Mouse (Mus musculus): ENCODE data around the gene Ciita.

Gene Ciita

GRCm38 (mm10) chr16:10471950-10472349 lies 7.9 kb upstream of the Ciita start:
- DNase-seq (ENCODE audit: low read depth, low spot score), result no peak

GRCm38 (mm10) chr16:10474956-10475355 lies 4.9 kb upstream of the Ciita start:
- DNase-seq (ENCODE audit: low read depth, low spot score), result no peak

GRCm38 (mm10) chr16:10475919-10476318 lies 3.9 kb upstream of the Ciita start:
- DNase-seq (ENCODE audit: low read depth, low spot score), result no peak

GRCm38 (mm10) chr16:10482343-10482742 lies 2.5 kb downstream of the Ciita start:
- DNase-seq (ENCODE audit: low read depth, low spot score), result no peak

GRCm38 (mm10) chr16:10486993-10487392 lies 7.1 kb downstream of the Ciita start:
- no peak for DNase-seq (ENCODE audit: low read depth, low spot score)

GRCm38 (mm10) chr16:10487895-10488493 lies 8.1 kb downstream of the Ciita start:
- no peak for DNase-seq (ENCODE audit: low read depth, low spot score)

GRCm38 (mm10) chr16:10488769-10489481 lies 9.1 kb downstream of the Ciita start:
- DNase-seq (ENCODE audit: low read depth, low spot score), result no peak

- no peak for DNase-seq (ENCODE audit: low read depth, low spot score)
Observed at GRCm38 (mm10) chr16:10489483-10489882, 9.6 kb downstream of the Ciita start.

- DNase-seq (ENCODE audit: low read depth, low spot score), result no peak
Observed at GRCm38 (mm10) chr16:10489904-10490457, 10.1 kb downstream of the Ciita start.

GRCm38 (mm10) chr16:10490503-10491150 lies 10.8 kb downstream of the Ciita start:
- DNase-seq (ENCODE audit: low read depth, low spot score), result no peak

- no peak for DNase-seq (ENCODE audit: low read depth, low spot score)
Observed at GRCm38 (mm10) chr16:10491716-10492115, 11.9 kb downstream of the Ciita start.

- no peak for DNase-seq (ENCODE audit: low read depth, low spot score)
Observed at GRCm38 (mm10) chr16:10492587-10492986, 12.7 kb downstream of the Ciita start.

GRCm38 (mm10) chr16:10495824-10496298 lies 16.0 kb downstream of the Ciita start:
- DNase-seq (ENCODE audit: low read depth, low spot score), result no peak

GRCm38 (mm10) chr16:10498096-10498602 lies 18.3 kb downstream of the Ciita start:
- DNase-seq (ENCODE audit: low read depth, low spot score), result no peak

- DNase-seq (ENCODE audit: low read depth, low spot score), result no peak
Observed at GRCm38 (mm10) chr16:10499122-10499521, 19.3 kb downstream of the Ciita start.

GRCm38 (mm10) chr16:10501865-10502264 lies 22.0 kb downstream of the Ciita start:
- DNase-seq (ENCODE audit: low read depth, low spot score), result no peak

GRCm38 (mm10) chr16:10503058-10503457 lies 23.2 kb downstream of the Ciita start:
- no peak for DNase-seq (ENCODE audit: low read depth, low spot score)

GRCm38 (mm10) chr16:10507445-10507844 lies 27.6 kb downstream of the Ciita start:
- DNase-seq (ENCODE audit: low read depth, low spot score), result no peak

GRCm38 (mm10) chr16:10508691-10509090 lies 28.8 kb downstream of the Ciita start:
- no peak for DNase-seq (ENCODE audit: low read depth, low spot score)

- no peak for DNase-seq (ENCODE audit: low read depth, low spot score)
Observed at GRCm38 (mm10) chr16:10510477-10511133, 30.7 kb downstream of the Ciita start.

- no peak for DNase-seq (ENCODE audit: low read depth, low spot score)
Observed at GRCm38 (mm10) chr16:10511134-10511520, 31.3 kb downstream of the Ciita start.
